Mouse (Mus musculus): ENCODE data around the gene Adap1. TPM values are rescaled to one million over a fixed set of nuclear protein-coding genes. Genes with fewer than 3 reads are reported as not detected.

Gene Adap1
- polyA plus RNA-seq, 1 experiment from 2014 or later = 7.7 TPM

GRCm38 (mm10) chr5:139367884-139368458 lies 42.5 kb upstream of the Adap1 start:
- H3K27ac ChIP-seq (ENCODE audit: low read depth) = no peak overlapping the region
- no peak overlapping the region for H3K4me2 ChIP-seq (ENCODE audit: low read length)
- ATAC-seq (replicated peaks; ENCODE audit: low FRiP score, low TSS enrichment, low read depth) (no peak), DNase-seq (ENCODE audit: low spot score) (no peak)
- 0 out of 2 replicates have a peak, but pooled peaks cover 4% of the 10 kb centered on the region for H3K36me3 ChIP-seq (ENCODE audit: control insufficient read depth, insufficient read depth, low read length)
- H3K4me1 ChIP-seq (replicated peaks; ENCODE audit: control insufficient read depth, insufficient read depth, low read length) = peaks cover 28% of the 10 kb centered on the region
- H3K9ac ChIP-seq (ENCODE audit: low read length) = no peak overlapping the region
- no peak overlapping the region for H3K4me3 ChIP-seq (ENCODE audit: low read depth, low read length)
- no peaks in the 10 kb centered on the region for H3K9me3 ChIP-seq (ENCODE audit: control insufficient read depth, low read length)
- 84% methylated on average over 4 of the region's 4 CpGs for WGBS
- no peaks in the 10 kb centered on the region for H3K27me3 ChIP-seq (replicated peaks; ENCODE audit: control insufficient read depth, insufficient read depth, low read length)

DNA sequence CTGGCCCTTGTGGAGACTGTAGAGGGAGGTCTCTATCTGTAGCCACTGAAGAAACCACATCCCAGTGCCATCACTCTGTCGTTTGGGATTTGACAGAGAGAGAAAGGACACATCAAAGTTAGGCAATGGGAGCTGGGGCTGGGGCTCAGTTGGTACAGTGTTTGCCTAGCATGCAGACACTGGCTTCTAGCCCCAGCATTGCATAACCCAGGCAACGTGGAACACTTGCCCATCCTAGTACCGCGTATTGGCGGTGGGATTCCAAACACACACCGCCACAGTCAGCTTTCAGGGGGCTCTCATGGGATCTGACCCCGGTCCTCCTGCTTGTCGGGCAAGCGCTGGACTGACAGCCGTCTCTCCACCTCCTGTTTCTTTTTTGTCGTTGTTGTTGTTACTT lies 41.1 kb upstream of the Adap1 start:
- ATAC-seq (replicated peaks; ENCODE audit: low FRiP score, low TSS enrichment, low read depth) (no peak), DNase-seq (ENCODE audit: low spot score) (no peak)
- Histone ChIP-seq H3K27ac (ENCODE audit: low read depth) (no peak overlapping the region), H3K4me1 (replicated peaks; ENCODE audit: control insufficient read depth, insufficient read depth, low read length) (peaks cover 22% of the 10 kb centered on the region), H3K4me3 (ENCODE audit: low read depth, low read length) (no peak overlapping the region), H3K9ac (ENCODE audit: low read length) (no peak overlapping the region), H3K4me2 (ENCODE audit: low read length) (no peak overlapping the region), H3K9me3 (ENCODE audit: control insufficient read depth, low read length) (no peaks in the 10 kb centered on the region), H3K27me3 (replicated peaks; ENCODE audit: control insufficient read depth, insufficient read depth, low read length) (no peaks in the 10 kb centered on the region), H3K36me3 (ENCODE audit: control insufficient read depth, insufficient read depth, low read length) (0 out of 2 replicates have a peak, but pooled peaks cover 7% of the 10 kb centered on the region)
- 76% methylated on average over 11 of the region's 11 CpGs for WGBS

DNA sequence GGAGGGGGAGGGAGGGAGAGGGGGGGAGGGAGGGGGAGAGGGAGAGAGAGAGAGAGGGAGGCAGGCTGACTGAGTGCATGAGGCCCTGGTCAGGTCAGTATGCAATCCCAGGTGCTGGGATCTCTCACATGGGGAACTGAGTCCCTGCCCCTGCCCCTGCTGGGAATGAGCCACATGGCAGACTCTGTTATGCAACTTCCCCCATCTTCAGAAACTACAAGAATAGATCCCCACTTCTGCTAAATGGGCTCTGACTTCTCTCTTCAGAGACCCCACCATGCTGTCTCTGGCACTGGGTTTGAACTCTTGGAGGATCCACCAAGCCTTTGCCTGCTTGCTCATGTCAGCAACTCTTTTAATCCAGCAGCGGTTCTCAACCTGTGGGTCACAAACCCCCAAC lies 40.4 kb upstream of the Adap1 start:
- WGBS = 67% methylated on average over 1 of the region's 1 CpGs
- H3K9ac ChIP-seq (ENCODE audit: low read length) = no peak overlapping the region
- H3K4me1 ChIP-seq (replicated peaks; ENCODE audit: control insufficient read depth, insufficient read depth, low read length) = peaks cover 16% of the 10 kb centered on the region
- DNase-seq (ENCODE audit: low spot score) = no peak
- H3K27me3 ChIP-seq (replicated peaks; ENCODE audit: control insufficient read depth, insufficient read depth, low read length) = no peaks in the 10 kb centered on the region
- no peak overlapping the region for H3K4me3 ChIP-seq (ENCODE audit: low read depth, low read length)
- H3K4me2 ChIP-seq (ENCODE audit: low read length) = no peak overlapping the region
- H3K36me3 ChIP-seq (ENCODE audit: control insufficient read depth, insufficient read depth, low read length) = peaks cover 7% of the 10 kb centered on the region; the same call in 1 of the 2 replicates
- no peaks in the 10 kb centered on the region for H3K9me3 ChIP-seq (ENCODE audit: control insufficient read depth, low read length)
- no peak overlapping the region for H3K27ac ChIP-seq (ENCODE audit: low read depth)
- ATAC-seq (replicated peaks; ENCODE audit: low FRiP score, low TSS enrichment, low read depth) = no peak

DNA sequence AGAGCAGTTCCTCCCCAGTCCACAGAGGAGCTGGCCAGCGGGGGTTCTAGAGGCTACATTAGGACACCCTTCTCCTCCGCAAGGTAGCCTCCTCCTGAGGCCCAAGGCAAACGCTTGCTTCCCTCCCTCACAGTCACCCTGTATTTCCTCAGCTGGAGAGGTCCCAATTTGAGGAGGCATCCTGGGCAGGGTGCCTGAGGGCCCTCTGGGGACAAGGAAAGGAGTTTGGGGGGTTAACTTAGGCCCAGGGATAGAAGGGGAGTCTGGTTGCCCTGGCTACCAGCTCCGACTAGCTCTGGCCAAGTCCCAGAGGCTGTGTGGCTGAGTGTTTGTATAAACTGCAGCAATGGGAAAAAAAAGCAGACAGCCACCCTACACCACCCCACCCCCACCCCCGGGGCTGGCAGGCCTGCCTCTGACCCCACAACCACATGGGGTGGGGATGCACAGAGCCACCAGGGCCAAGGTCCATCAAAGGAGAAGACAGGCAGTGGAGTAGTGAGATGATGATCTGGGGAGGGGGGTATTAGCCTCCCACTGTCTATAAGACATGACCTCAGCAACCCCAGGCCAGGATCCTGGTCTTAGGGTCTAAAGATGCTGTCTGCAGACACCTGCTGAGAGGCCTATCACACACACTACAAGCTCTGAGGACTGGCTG lies 39.6 kb upstream of the Adap1 start:
- Histone ChIP-seq H3K27me3 (replicated peaks; ENCODE audit: control insufficient read depth, insufficient read depth, low read length) (no peaks in the 10 kb centered on the region), H3K4me3 (ENCODE audit: low read depth, low read length) (no peak overlapping the region), H3K36me3 (ENCODE audit: control insufficient read depth, insufficient read depth, low read length) (peaks cover 7% of the 10 kb centered on the region; the same call in 1 of the 2 replicates), H3K4me1 (replicated peaks; ENCODE audit: control insufficient read depth, insufficient read depth, low read length) (peaks cover 12% of the 10 kb centered on the region), H3K27ac (ENCODE audit: low read depth) (no peak overlapping the region; the same call in 1 of the 2 replicates), H3K4me2 (ENCODE audit: low read length) (peak overlapping the region; percentile 15; the same call in 1 of the 2 replicates), H3K9me3 (ENCODE audit: control insufficient read depth, low read length) (no peaks in the 10 kb centered on the region), H3K9ac (ENCODE audit: low read length) (no peak overlapping the region)
- ATAC-seq (replicated peaks; ENCODE audit: low FRiP score, low TSS enrichment, low read depth) = no peak
- WGBS = 25% methylated on average over 5 of the region's 5 CpGs
- DNase-seq (ENCODE audit: low spot score) = no peak

DNA sequence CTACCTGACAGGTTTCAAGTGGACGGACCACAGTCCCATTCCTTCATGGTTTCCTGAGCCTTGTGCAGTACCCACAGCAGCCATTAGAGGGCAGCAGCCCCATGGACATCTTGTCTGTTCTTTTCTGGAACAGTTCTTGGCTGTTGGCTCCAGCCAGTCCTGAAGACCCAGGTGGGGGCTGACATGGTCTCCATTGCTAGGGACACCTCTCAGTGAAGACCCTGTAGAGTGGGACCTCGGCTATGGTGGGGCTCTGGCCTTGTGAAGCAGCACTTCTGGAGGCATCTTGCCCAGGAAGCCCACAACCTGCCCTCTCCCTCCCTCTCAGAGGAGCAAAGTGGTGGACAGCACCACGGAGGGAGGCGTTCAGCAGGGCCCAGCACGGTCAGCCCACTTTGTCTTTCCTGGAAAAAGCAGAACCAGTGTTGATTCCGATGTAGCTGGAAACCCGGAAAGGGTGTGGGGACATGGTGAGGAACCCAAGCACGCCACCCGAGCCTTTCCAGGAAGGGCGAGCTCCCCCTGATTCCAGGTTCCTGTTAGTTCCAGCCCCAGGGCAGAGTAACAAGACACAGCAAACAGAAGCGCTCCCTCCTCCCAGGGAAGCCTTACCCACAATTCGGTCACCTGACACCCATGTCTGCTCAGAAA lies 39.0 kb upstream of the Adap1 start:
- H3K27me3 ChIP-seq (replicated peaks; ENCODE audit: control insufficient read depth, insufficient read depth, low read length) = no peaks in the 10 kb centered on the region
- DNase-seq (ENCODE audit: low spot score) (peak; percentile 99), ATAC-seq (replicated peaks; ENCODE audit: low FRiP score, low TSS enrichment, low read depth) (peak; percentile 61)
- H3K9ac ChIP-seq (ENCODE audit: low read length) = no peak overlapping the region
- peak overlapping the region; percentile 15; the same call in 1 of the 2 replicates for H3K4me2 ChIP-seq (ENCODE audit: low read length)
- no peaks in the 10 kb centered on the region for H3K9me3 ChIP-seq (ENCODE audit: control insufficient read depth, low read length)
- H3K27ac ChIP-seq (ENCODE audit: low read depth) = no peak overlapping the region; the same call in 1 of the 2 replicates
- H3K4me1 ChIP-seq (replicated peaks; ENCODE audit: control insufficient read depth, insufficient read depth, low read length) = peaks cover 12% of the 10 kb centered on the region
- H3K36me3 ChIP-seq (ENCODE audit: control insufficient read depth, insufficient read depth, low read length) = peaks cover 7% of the 10 kb centered on the region; the same call in 1 of the 2 replicates
- H3K4me3 ChIP-seq (ENCODE audit: low read depth, low read length) = no peak overlapping the region
- WGBS = 23% methylated on average over 12 of the region's 12 CpGs

DNA sequence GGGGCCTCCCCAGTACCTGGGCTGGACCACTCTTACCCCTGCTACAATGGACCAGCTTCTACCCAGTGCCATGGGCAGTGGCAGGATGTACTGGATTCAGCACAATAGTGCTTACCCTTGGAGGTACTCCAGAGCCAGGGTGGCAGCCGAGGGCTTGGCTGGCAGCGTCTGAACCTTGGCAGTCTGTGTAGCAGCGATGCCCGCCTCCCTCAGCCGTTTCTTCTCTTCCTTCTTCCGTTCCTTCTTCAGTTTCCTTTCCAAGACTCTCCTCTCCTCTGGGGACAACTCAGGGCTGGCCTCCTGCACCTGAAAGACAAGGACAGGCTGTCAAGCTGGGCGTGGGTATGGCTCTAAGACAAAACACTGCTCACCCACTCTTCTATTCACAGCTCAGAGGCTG lies 38.4 kb upstream of the Adap1 start:
- no peaks in the 10 kb centered on the region for H3K9me3 ChIP-seq (ENCODE audit: control insufficient read depth, low read length)
- no peak overlapping the region for H3K4me2 ChIP-seq (ENCODE audit: low read length)
- ATAC-seq (replicated peaks; ENCODE audit: low FRiP score, low TSS enrichment, low read depth) (0 out of 2 replicates have a peak, but pooled peaks have one; percentile 13), DNase-seq (ENCODE audit: low spot score) (no peak)
- 73% methylated on average over 7 of the region's 7 CpGs for WGBS
- no peak overlapping the region for H3K4me3 ChIP-seq (ENCODE audit: low read depth, low read length)
- H3K27ac ChIP-seq (ENCODE audit: low read depth) = no peak overlapping the region
- no peak overlapping the region for H3K9ac ChIP-seq (ENCODE audit: low read length)
- peaks cover 7% of the 10 kb centered on the region; the same call in 1 of the 2 replicates for H3K36me3 ChIP-seq (ENCODE audit: control insufficient read depth, insufficient read depth, low read length)
- H3K27me3 ChIP-seq (replicated peaks; ENCODE audit: control insufficient read depth, insufficient read depth, low read length) = no peaks in the 10 kb centered on the region
- peaks cover 12% of the 10 kb centered on the region for H3K4me1 ChIP-seq (replicated peaks; ENCODE audit: control insufficient read depth, insufficient read depth, low read length)

DNA sequence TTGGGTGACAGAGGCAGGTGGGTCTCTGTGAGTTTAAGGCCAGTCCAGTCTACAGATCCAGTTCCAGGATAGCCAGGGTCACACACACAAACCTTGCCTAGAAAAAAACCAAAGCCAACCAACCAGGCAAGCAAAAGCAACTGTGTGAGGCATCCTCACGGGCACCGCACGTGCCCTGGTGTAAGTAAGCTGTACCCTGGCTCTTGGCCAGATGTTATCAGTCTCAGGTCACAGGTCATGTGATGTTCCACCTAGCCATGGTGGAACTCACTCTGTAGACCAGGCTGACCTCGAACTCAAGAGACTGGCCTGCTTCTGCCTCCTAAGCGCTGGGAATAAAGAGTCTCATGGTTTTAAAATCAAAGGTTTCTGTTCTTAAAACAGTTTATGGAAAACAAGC lies 33.8 kb upstream of the Adap1 start:
- WGBS = 87% methylated on average over 5 of the region's 5 CpGs

DNA sequence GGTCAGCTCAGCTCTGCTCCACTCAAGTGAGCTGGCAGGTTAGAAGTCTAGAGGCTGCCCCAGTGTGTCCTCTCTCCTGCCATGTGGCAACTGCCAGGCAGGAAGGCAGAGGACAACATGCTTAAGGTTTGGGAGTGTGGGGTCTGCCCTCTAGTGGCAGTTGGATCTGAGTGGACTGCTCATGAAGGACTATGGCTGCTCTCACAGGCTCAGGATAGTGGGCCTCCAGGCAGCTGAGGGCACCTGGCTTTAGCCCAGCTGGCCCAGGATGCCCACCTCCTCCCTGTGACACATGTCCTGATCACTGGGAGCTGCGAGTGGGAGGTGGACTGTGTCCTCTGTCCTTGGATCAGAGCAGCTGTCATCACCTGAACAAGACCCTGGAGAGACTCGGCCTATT lies 33.2 kb upstream of the Adap1 start:
- 65% methylated on average over 2 of the region's 2 CpGs for WGBS
- no peak overlapping the region for H3K4me2 ChIP-seq (ENCODE audit: low read length)
- H3K27ac ChIP-seq (ENCODE audit: low read depth) = no peak overlapping the region
- no peak overlapping the region for H3K9ac ChIP-seq (ENCODE audit: low read length)
- H3K4me1 ChIP-seq (replicated peaks; ENCODE audit: control insufficient read depth, insufficient read depth, low read length) = no peaks in the 10 kb centered on the region
- peak; percentile 28; the same call in 1 of the 2 replicates for ATAC-seq (replicated peaks; ENCODE audit: low FRiP score, low TSS enrichment, low read depth)
- H3K4me3 ChIP-seq (ENCODE audit: low read depth, low read length) = no peak overlapping the region
- peaks cover 7% of the 10 kb centered on the region; the same call in 1 of the 2 replicates for H3K36me3 ChIP-seq (ENCODE audit: control insufficient read depth, insufficient read depth, low read length)
- no peak for DNase-seq (ENCODE audit: low spot score)
- H3K27me3 ChIP-seq (replicated peaks; ENCODE audit: control insufficient read depth, insufficient read depth, low read length) = no peaks in the 10 kb centered on the region
- no peaks in the 10 kb centered on the region for H3K9me3 ChIP-seq (ENCODE audit: control insufficient read depth, low read length)

More for the DNA sequence above, 33.8 kb upstream of the Adap1 start:
- H3K4me3 ChIP-seq (ENCODE audit: low read depth, low read length) = no peak overlapping the region
- no peak for ATAC-seq (replicated peaks; ENCODE audit: low FRiP score, low TSS enrichment, low read depth)
- H3K36me3 ChIP-seq (ENCODE audit: control insufficient read depth, insufficient read depth, low read length) = peaks cover 7% of the 10 kb centered on the region; the same call in 1 of the 2 replicates
- no peaks in the 10 kb centered on the region for H3K27me3 ChIP-seq (replicated peaks; ENCODE audit: control insufficient read depth, insufficient read depth, low read length)
- no peak overlapping the region for H3K27ac ChIP-seq (ENCODE audit: low read depth)
- no peak overlapping the region for H3K9ac ChIP-seq (ENCODE audit: low read length)
- no peak overlapping the region for H3K4me2 ChIP-seq (ENCODE audit: low read length)
- H3K9me3 ChIP-seq (ENCODE audit: control insufficient read depth, low read length) = no peaks in the 10 kb centered on the region
- H3K4me1 ChIP-seq (replicated peaks; ENCODE audit: control insufficient read depth, insufficient read depth, low read length) = 0 out of 2 replicates have a peak, but pooled peaks cover under 1% of the 10 kb centered on the region
- no peak for DNase-seq (ENCODE audit: low spot score)
